Mouse (Mus musculus) adrenal gland (tissue): ENCODE data around the gene Adgra1.

Experiments used
- intact Hi-C: fragments of 180-260 bp; cut with DNase I; formaldehyde crosslinking; loops from one replicate; pipeline ENCODE4 v1.15.1; 2025

Adgra1 gene

GRCm38 (mm10) chr7:139845101-139845500, 11.1 kb downstream of the Adgra1 start:
- intact Hi-C loops = no loop called here

- intact Hi-C loops = no loop called here
Measured at GRCm38 (mm10) chr7:139850152-139850551, 16.2 kb downstream of the Adgra1 start.

- intact Hi-C loops = no loop called here
Measured at GRCm38 (mm10) chr7:139850677-139851076, 16.7 kb downstream of the Adgra1 start.

- intact Hi-C loops = no loop called here
Measured at GRCm38 (mm10) chr7:139851098-139851497, 17.1 kb downstream of the Adgra1 start.

- intact Hi-C loops = no loop called here
Measured at GRCm38 (mm10) chr7:139855261-139855660, 21.3 kb downstream of the Adgra1 start.

GRCm38 (mm10) chr7:139861411-139861810, 27.4 kb downstream of the Adgra1 start:
- intact Hi-C loops = loop anchor here (2.0 kb wide), 1 partner anchor 213 kb away; no protein-coding TSS in a partner anchor

- intact Hi-C loops = no loop called here
Measured at GRCm38 (mm10) chr7:139863076-139863475, 29.1 kb downstream of the Adgra1 start.

- intact Hi-C loops = no loop called here
Measured at GRCm38 (mm10) chr7:139864253-139864652, 30.3 kb downstream of the Adgra1 start.

- intact Hi-C loops = no loop called here
Measured at GRCm38 (mm10) chr7:139864871-139865270, 30.9 kb downstream of the Adgra1 start.

GRCm38 (mm10) chr7:139871014-139871413, 37.0 kb downstream of the Adgra1 start:
- intact Hi-C loops = no loop called here

GRCm38 (mm10) chr7:139877167-139877792, 43.3 kb downstream of the Adgra1 start:
- intact Hi-C loops = no loop called here

- intact Hi-C loops = no loop called here
Measured at GRCm38 (mm10) chr7:139878122-139878521, 44.1 kb downstream of the Adgra1 start.

GRCm38 (mm10) chr7:139878621-139879020, 44.6 kb downstream of the Adgra1 start:
- intact Hi-C loops = no loop called here

GRCm38 (mm10) chr7:139883545-139883944, 49.6 kb downstream of the Adgra1 start:
- intact Hi-C loops = no loop called here

GRCm38 (mm10) chr7:139891779-139892178, 57.8 kb downstream of the Adgra1 start:
- intact Hi-C loops = no loop called here

- intact Hi-C loops = no loop called here
Measured at GRCm38 (mm10) chr7:139894655-139895557, 60.9 kb downstream of the Adgra1 start, which contains the start of gene Kndc1. Gene Kndc1, plus strand, starts transcription at chr7:139894696.

- intact Hi-C loops = no loop called here
Measured at GRCm38 (mm10) chr7:139896271-139896670, 62.3 kb downstream of the Adgra1 start.

GRCm38 (mm10) chr7:139896796-139897195, 62.8 kb downstream of the Adgra1 start:
- intact Hi-C loops = no loop called here

GRCm38 (mm10) chr7:139898606-139899005, 64.6 kb downstream of the Adgra1 start:
- intact Hi-C loops = no loop called here

GRCm38 (mm10) chr7:139899505-139899904, 65.5 kb downstream of the Adgra1 start:
- intact Hi-C loops = no loop called here

- intact Hi-C loops = no loop called here
Measured at GRCm38 (mm10) chr7:139900456-139900855, 66.5 kb downstream of the Adgra1 start.

- intact Hi-C loops = no loop called here
Measured at GRCm38 (mm10) chr7:139900896-139901295, 66.9 kb downstream of the Adgra1 start.
